Mouse (Mus musculus) MEL (cell line): ENCODE measurements around the gene Tesk2. TPM values are rescaled to one million over a fixed set of nuclear protein-coding genes. Genes with fewer than 3 reads are reported as not detected.

Experiments
- DNase-seq: peaks from one replicate; pipeline ENCODE4 v3.0.0; 2011; ENCODE audit warnings: low read depth, low spot score
- H3K27ac ChIP-seq: 2 replicates; pipeline ENCODE4 v1.5.1; 2012; ENCODE audit warnings: low read depth, mild to moderate bottlenecking, control low read depth, low read length, moderate library complexity; ENCODE audit not compliant: control insufficient read depth
- H3K27me3 ChIP-seq, 2 experiments: fragments of 150-350 bp in 1 of 2; sonication (generic) in 1 of 2; 2 replicates each; pipeline ENCODE4 v1.6.1; 2012; ENCODE audit warnings: low read length in 2 of 2, mild to moderate bottlenecking in 2 of 2, improper control_type of control experiment in 1 of 2, moderate library complexity in 1 of 2; ENCODE audit not compliant: insufficient read depth in 2 of 2, control insufficient read depth in 1 of 2
- H3K36me3 ChIP-seq, 2 experiments: 2 replicates each; pipeline ENCODE4 v1.6.1; 2012 to 2014; ENCODE audit warnings: low read length in 2 of 2, improper control_type of control experiment in 1 of 2, inconsistent platforms in 1 of 2, mild to moderate bottlenecking in 1 of 2; ENCODE audit not compliant: insufficient read depth in 2 of 2, control insufficient read depth in 1 of 2
- H3K4me1 ChIP-seq, 2 experiments: fragments of 150-350 bp in 1 of 2; sonication (generic) in 1 of 2; 2 replicates each; pipeline ENCODE4 v1.6.1; 2012; ENCODE audit warnings: low read length in 2 of 2, improper control_type of control experiment in 1 of 2, mild to moderate bottlenecking in 1 of 2; ENCODE audit not compliant: insufficient read depth in 2 of 2, control insufficient read depth in 1 of 2
- H3K4me3 ChIP-seq, 2 experiments: fragments of 150-350 bp in 1 of 2; sonication (generic) in 1 of 2; 2 replicates each; pipeline ENCODE4 v1.5.1; 2012; ENCODE audit warnings: low read depth in 2 of 2, low read length in 2 of 2, mild to moderate bottlenecking in 2 of 2, moderate library complexity in 2 of 2, control low read depth in 1 of 2, improper control_type of control experiment in 1 of 2; ENCODE audit not compliant: control insufficient read depth in 1 of 2, insufficient read depth in 1 of 2
- H3K79me2 ChIP-seq: 2 replicates; pipeline ENCODE4 v1.6.1; 2012; ENCODE audit warnings: mild to moderate bottlenecking, low read length, moderate library complexity; ENCODE audit not compliant: control insufficient read depth, poor library complexity, insufficient read depth
- H3K9ac ChIP-seq: 2 replicates; pipeline ENCODE4 v1.6.1; 2012; ENCODE audit warnings: low read depth, mild to moderate bottlenecking, control low read depth, low read length, moderate library complexity; ENCODE audit not compliant: control insufficient read depth, poor library complexity, severe bottlenecking
- H3K9me3 ChIP-seq: fragments of 150-350 bp; sonication (generic); replicated peaks from 2 replicates; pipeline ENCODE4 v1.6.1; 2012; ENCODE audit warnings: mild to moderate bottlenecking, low read length, improper control_type of control experiment, moderate library complexity; ENCODE audit not compliant: insufficient read depth
- BHLHE40 ChIP-seq: IDR thresholded peaks from 2 replicates; pipeline ENCODE4 v1.6.1; 2012; ENCODE audit warnings: low read depth, mild to moderate bottlenecking, inconsistent platforms, low read length, improper control_type of control experiment, borderline replicate concordance
- CHD2 ChIP-seq: IDR thresholded peaks from 2 replicates; pipeline ENCODE4 v1.6.1; 2011; ENCODE audit warnings: low read length, improper control_type of control experiment
- CTCF ChIP-seq, 3 experiments: IDR thresholded peaks in 2 of 3; conservative IDR thresholded peaks in 1 of 3; 2 replicates each; pipeline ENCODE4 v1.5.1; 2011 to 2012; ENCODE audit warnings: low read length in 3 of 3, low read depth in 2 of 3, mild to moderate bottlenecking in 2 of 3, improper control_type of control experiment in 1 of 3, inconsistent platforms in 1 of 3, mixed read lengths in 1 of 3, moderate library complexity in 1 of 3; ENCODE audit not compliant: control insufficient read depth in 1 of 3, insufficient read depth in 1 of 3, poor library complexity in 1 of 3, severe bottlenecking in 1 of 3
- E2F4 ChIP-seq: IDR thresholded peaks from 2 replicates; pipeline ENCODE4 v1.6.1; 2011; ENCODE audit warnings: low read depth, low read length, improper control_type of control experiment, borderline replicate concordance
- ELF1 ChIP-seq: IDR thresholded peaks from 2 replicates; pipeline ENCODE4 v1.6.1; 2014; ENCODE audit warnings: low read depth, mild to moderate bottlenecking, inconsistent platforms, low read length, improper control_type of control experiment, moderate library complexity
- HCFC1 ChIP-seq: IDR thresholded peaks from 2 replicates; pipeline ENCODE4 v1.6.1; 2012; ENCODE audit warnings: low read depth, mild to moderate bottlenecking, inconsistent platforms, low read length, improper control_type of control experiment, moderate library complexity
- JUND ChIP-seq: IDR thresholded peaks from 2 replicates; pipeline ENCODE4 v1.6.1; 2011; ENCODE audit warnings: low read depth, mild to moderate bottlenecking, improper control_type of control experiment, low read length
- MAFK ChIP-seq: IDR thresholded peaks from 2 replicates; pipeline ENCODE4 v1.6.1; 2011; ENCODE audit warnings: low read depth, mild to moderate bottlenecking, low read length, improper control_type of control experiment, borderline replicate concordance
- MAX ChIP-seq: IDR thresholded peaks from 2 replicates; pipeline ENCODE4 v1.6.1; 2011; ENCODE audit warnings: low read length, improper control_type of control experiment
- MAZ ChIP-seq: IDR thresholded peaks from 2 replicates; pipeline ENCODE4 v1.6.1; 2012; ENCODE audit warnings: low read depth, mild to moderate bottlenecking, inconsistent platforms, low read length, improper control_type of control experiment
- MEF2A ChIP-seq: IDR thresholded peaks from 2 replicates; pipeline ENCODE4 v1.6.1; 2014; ENCODE audit warnings: low read depth, mild to moderate bottlenecking, inconsistent platforms, low read length, improper control_type of control experiment; ENCODE audit not compliant: poor library complexity, insufficient replicate concordance, severe bottlenecking; ENCODE audit errors: extremely low read depth
- MXI1 ChIP-seq: IDR thresholded peaks from 2 replicates; pipeline ENCODE4 v1.6.1; 2011; ENCODE audit warnings: mild to moderate bottlenecking, low read depth, low read length, improper control_type of control experiment
- MYB ChIP-seq: IDR thresholded peaks from 2 replicates; pipeline ENCODE4 v1.6.1; 2011; ENCODE audit warnings: mild to moderate bottlenecking, low read depth, low read length, improper control_type of control experiment
- MYC ChIP-seq: IDR thresholded peaks from 2 replicates; pipeline ENCODE4 v1.6.1; 2011; ENCODE audit warnings: low read depth, mild to moderate bottlenecking, low read length, improper control_type of control experiment, moderate library complexity
- NELFE ChIP-seq: IDR thresholded peaks from 2 replicates; pipeline ENCODE4 v1.6.1; 2011; ENCODE audit warnings: low read depth, low read length, improper control_type of control experiment
- NRF1 ChIP-seq: IDR thresholded peaks from 2 replicates; pipeline ENCODE4 v1.6.1; 2014; ENCODE audit warnings: low read depth, mild to moderate bottlenecking, inconsistent platforms, low read length, improper control_type of control experiment, moderate library complexity; ENCODE audit not compliant: poor library complexity, insufficient read depth, severe bottlenecking
- POLR2A ChIP-seq, 2 experiments: IDR thresholded peaks; 2 replicates each; pipeline ENCODE4 v1.6.1; 2011 to 2012; ENCODE audit warnings: low read length in 2 of 2, mild to moderate bottlenecking in 2 of 2, control low read depth in 1 of 2, improper control_type of control experiment in 1 of 2, low read depth in 1 of 2, moderate library complexity in 1 of 2; ENCODE audit not compliant: control insufficient read depth in 1 of 2, insufficient read depth in 1 of 2, poor library complexity in 1 of 2
- TAL1 ChIP-seq: IDR thresholded peaks from 2 replicates; pipeline ENCODE4 v1.6.1; 2012; ENCODE audit warnings: mild to moderate bottlenecking, inconsistent platforms, low read length, moderate library complexity, mixed read lengths
- TBP ChIP-seq: IDR thresholded peaks from 2 replicates; pipeline ENCODE4 v1.8.0; 2011; ENCODE audit warnings: low read depth, low read length, improper control_type of control experiment
- ZC3H11A ChIP-seq: IDR thresholded peaks from 2 replicates; pipeline ENCODE4 v1.6.1; 2012; ENCODE audit warnings: low read depth, mild to moderate bottlenecking, inconsistent platforms, low read length, improper control_type of control experiment
- ZNF384 ChIP-seq: IDR thresholded peaks from 2 replicates; pipeline ENCODE4 v1.6.1; 2012; ENCODE audit warnings: low read depth, mild to moderate bottlenecking, inconsistent platforms, low read length, improper control_type of control experiment
- polyA plus RNA-seq, 2 experiments: library from polyadenylated mRNA; stranded (reverse) in 1 of 2; unstranded in 1 of 2; fragments of >175 nt in 1 of 2; fragments of >200 nt in 1 of 2; gene quantifications; 2 replicates each; pipeline versions ENCODE4 v1.2.1 to v1.2.4; 2012; ENCODE audit warnings: low replicate concordance in 2 of 2, low read depth in 1 of 2; ENCODE audit not compliant: insufficient read length in 2 of 2, insufficient read depth in 1 of 2, missing spikeins in 1 of 2
- total RNA-seq: library from RNA; depleted of rRNA; stranded (reverse); fragments of 300-350 nt; gene quantifications from 2 replicates; pipeline ENCODE4 v1.2.3, GENCODE M21; 2012

Gene Tesk2
- total and polyA plus RNA-seq, 3 experiments: 2.3 to 3.3 TPM; not detected in 1

DNA sequence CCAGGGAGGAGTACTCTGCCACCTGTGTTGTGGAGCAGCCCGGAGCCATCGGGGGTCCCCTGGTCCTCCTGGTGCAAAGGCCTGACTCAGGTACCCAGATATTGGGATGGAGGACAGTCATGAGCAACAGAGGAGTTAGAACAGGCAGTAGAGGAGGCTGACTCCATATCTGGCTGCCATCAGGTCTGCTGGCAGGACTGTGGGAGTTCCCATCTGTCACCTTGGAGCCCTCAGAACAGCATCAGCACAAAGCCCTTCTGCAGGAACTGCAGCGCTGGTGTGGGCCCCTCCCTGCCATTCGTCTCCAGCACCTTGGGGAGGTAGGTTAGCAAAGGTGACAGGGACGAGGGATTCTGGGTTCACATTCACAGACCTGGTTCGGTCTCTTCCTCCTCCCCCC is 96.7 kb downstream of the Tesk2 start:
- DNase-seq: no peak
- Histone ChIP-seq H3K4me3 (no peak overlapping the region), H3K27ac (no peak overlapping the region), H3K36me3 (peaks cover 0 to 4% of the 10 kb centered on the region in 2 experiments; a peak in 2 of 4 replicates), H3K27me3 (peaks cover 0 to 2% of the 10 kb centered on the region in 2 experiments; a peak in 1 of 4 replicates), H3K9me3 (no peaks in the 10 kb centered on the region), H3K4me1 (peaks cover 0 to 3% of the 10 kb centered on the region in 2 experiments; a peak in 2 of 4 replicates), H3K9ac (no peak overlapping the region), H3K79me2 (no peaks in the 10 kb centered on the region)
- TF ChIP-seq HCFC1 (no peak), NELFE (no peak), CTCF (IDR thresholded peaks at IDR 0.05 in 2 of 3, conservative IDR thresholded peaks at IDR 0.05 in 1 of 3; ENCODE audit: control insufficient read depth in 1 of 3, insufficient read depth in 1 of 3, low read depth in 2 of 3, low read length in 3 of 3, poor library complexity in 1 of 3, severe bottlenecking in 1 of 3) (no peak), TBP (no peak), CHD2 (no peak), TAL1 (no peak), MAFK (no peak), ZC3H11A (no peak), MAX (no peak), JUND (no peak), MAZ (no peak), BHLHE40 (no peak)

- Histone ChIP-seq H3K36me3 (peaks cover 0 to 4% of the 10 kb centered on the region in 2 experiments; a peak in 2 of 4 replicates), H3K27ac (no peak overlapping the region), H3K4me1 (peaks cover 0 to 3% of the 10 kb centered on the region in 2 experiments; a peak in 2 of 4 replicates), H3K9me3 (no peaks in the 10 kb centered on the region), H3K9ac (no peak overlapping the region), H3K4me3 (no peak overlapping the region), H3K79me2 (no peaks in the 10 kb centered on the region), H3K27me3 (peaks cover 0 to 2% of the 10 kb centered on the region in 2 experiments; a peak in 1 of 4 replicates)
- TF ChIP-seq TBP (no peak), ELF1 (no peak), BHLHE40 (no peak), MEF2A (no peak), MXI1 (no peak), MYC (no peak), E2F4 (no peak), JUND (no peak), NRF1 (no peak), ZNF384 (no peak), NELFE (no peak), HCFC1 (no peak), MYB (no peak), POLR2A (IDR thresholded peaks at IDR 0.05; ENCODE audit: control insufficient read depth in 1 of 2, insufficient read depth in 1 of 2, low read depth in 1 of 2, low read length in 2 of 2, poor library complexity in 1 of 2) (no peak), CHD2 (no peak)
- no peak for DNase-seq
These were observed 99.5 kb downstream of the Tesk2 start for GRCm38 (mm10) chr4:116819968-116820901.
